Mouse (Mus musculus) myocyte (in vitro differentiated cells): ENCODE data around the gene Mad2l2. TPM values are rescaled to one million over a fixed set of nuclear protein-coding genes. Genes with fewer than 3 reads are reported as not detected.

Source experiments
- H3K27me3 ChIP-seq: one replicate; pipeline ENCODE4 v1.6.1; 2011; ENCODE audit not compliant: control insufficient read depth, insufficient read depth, insufficient read length
- H3K36me3 ChIP-seq: one replicate; pipeline ENCODE4 v1.6.1; 2011; ENCODE audit not compliant: control insufficient read depth, insufficient read depth
- H3K4me2 ChIP-seq: one replicate; pipeline ENCODE4 v1.6.1; 2011; ENCODE audit warnings: low read depth, control low read depth
- H3K4me3 ChIP-seq: one replicate; pipeline ENCODE4 v1.5.1; 2011; ENCODE audit warnings: mild to moderate bottlenecking, control low read depth, moderate library complexity
- H3K79me2 ChIP-seq: one replicate; pipeline ENCODE4 v1.6.1; 2011; ENCODE audit not compliant: control insufficient read depth, insufficient read depth
- H3ac ChIP-seq: one replicate; pipeline ENCODE4 v1.6.1; 2011; ENCODE audit not compliant: control insufficient read depth, insufficient read length
- CEBPB ChIP-seq: IDR thresholded peaks from 2 replicates; pipeline ENCODE4 v1.6.1; 2011; ENCODE audit warnings: mild to moderate bottlenecking, moderate library complexity; ENCODE audit not compliant: poor library complexity, insufficient read depth, severe bottlenecking
- E2F4 ChIP-seq: IDR thresholded peaks from one replicate; pipeline ENCODE4 v1.6.1; 2011; ENCODE audit warnings: mild to moderate bottlenecking, control low read depth, moderate library complexity; ENCODE audit not compliant: insufficient read depth
- MAX ChIP-seq: IDR thresholded peaks from one replicate; pipeline ENCODE4 v1.6.1; 2011; ENCODE audit warnings: low read depth, mild to moderate bottlenecking, control low read depth
- MYOD1 ChIP-seq, 3 experiments: IDR thresholded peaks; one replicate each; pipeline ENCODE4 v1.6.1; 2011; ENCODE audit warnings: control low read depth in 2 of 3, low read depth in 2 of 3, mild to moderate bottlenecking in 2 of 3, moderate library complexity in 1 of 3; ENCODE audit not compliant: insufficient read length in 2 of 3, control insufficient read depth in 1 of 3
- MYOG ChIP-seq, 3 experiments: IDR thresholded peaks; one replicate each; pipeline ENCODE4 v1.6.1; 2011; ENCODE audit warnings: control low read depth in 2 of 3, low read depth in 2 of 3, mild to moderate bottlenecking in 2 of 3; ENCODE audit not compliant: insufficient read length in 2 of 3, control insufficient read depth in 1 of 3, insufficient read depth in 1 of 3
- POLR2A ChIP-seq: IDR thresholded peaks from one replicate; pipeline ENCODE4 v1.6.1; 2011; ENCODE audit warnings: low read depth, mild to moderate bottlenecking, control low read depth, moderate library complexity; ENCODE audit not compliant: insufficient read length
- POLR2AphosphoS2 ChIP-seq: IDR thresholded peaks from one replicate; pipeline ENCODE4 v1.6.1; 2011; ENCODE audit warnings: low read depth, control low read depth; ENCODE audit not compliant: insufficient read length
- REST ChIP-seq: IDR thresholded peaks from one replicate; pipeline ENCODE4 v1.6.1; 2011; ENCODE audit warnings: mild to moderate bottlenecking, control low read depth, moderate library complexity; ENCODE audit not compliant: insufficient read depth, insufficient read length
- SRF ChIP-seq: IDR thresholded peaks from one replicate; pipeline ENCODE4 v1.6.1; 2011; ENCODE audit warnings: low read depth; ENCODE audit not compliant: control insufficient read depth, insufficient read length
- TCF12 ChIP-seq: IDR thresholded peaks from one replicate; pipeline ENCODE4 v1.6.1; 2011; ENCODE audit warnings: mild to moderate bottlenecking, control low read depth; ENCODE audit not compliant: poor library complexity, insufficient read depth, severe bottlenecking
- TCF3 ChIP-seq: IDR thresholded peaks from one replicate; pipeline ENCODE4 v1.6.1; 2011; ENCODE audit warnings: low read depth, control low read depth; ENCODE audit not compliant: insufficient read length
- USF1 ChIP-seq: IDR thresholded peaks from one replicate; pipeline ENCODE4 v1.6.1; 2011; ENCODE audit warnings: low read depth, mild to moderate bottlenecking, control low read depth, moderate library complexity
- polyA plus RNA-seq: library from polyadenylated mRNA; unstranded; fragments of >200 nt; fragmentation: generic; extraction: Trizol; gene quantifications from one replicate; pipeline ENCODE4 v1.2.1, GENCODE M21; 2012; ENCODE audit warnings: missing spikeins

Mad2l2 gene
- polyA plus RNA-seq, 1 experiment: 31.0 TPM

DNA sequence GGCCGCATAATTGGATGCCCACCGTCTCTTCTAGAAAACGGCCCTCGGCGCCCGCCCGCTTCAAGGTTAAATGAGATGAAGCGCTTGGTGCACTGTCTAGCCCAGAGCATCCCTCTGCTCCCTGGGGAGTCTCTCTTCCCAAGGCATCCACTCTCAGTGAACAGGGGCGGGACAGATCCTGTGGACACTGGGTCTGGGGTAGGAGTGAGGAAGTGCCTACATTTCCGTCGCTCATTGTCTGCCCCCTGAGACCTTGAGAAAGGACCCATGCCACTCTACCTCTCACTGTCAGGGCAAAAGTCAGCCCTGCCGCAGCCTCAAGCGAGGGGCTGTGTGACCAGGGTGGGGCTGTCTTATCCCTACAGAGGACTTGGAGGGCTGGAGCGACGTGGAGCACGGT lies 34.3 kb downstream of the Mad2l2 start:
- TF ChIP-seq CEBPB: no peak
- TF ChIP-seq MYOD1 (IDR thresholded peaks at IDR 0.05; ENCODE audit: control insufficient read depth in 1 of 3, insufficient read length in 2 of 3, low read depth in 2 of 3): no peak
- Histone ChIP-seq H3K36me3 (no peaks in the 10 kb centered on the region), H3K27me3 (peaks cover 31% of the 10 kb centered on the region), H3K4me3 (no peak overlapping the region), H3K79me2 (no peaks in the 10 kb centered on the region), H3K4me2 (no peak overlapping the region), H3ac (no peak overlapping the region)

DNA sequence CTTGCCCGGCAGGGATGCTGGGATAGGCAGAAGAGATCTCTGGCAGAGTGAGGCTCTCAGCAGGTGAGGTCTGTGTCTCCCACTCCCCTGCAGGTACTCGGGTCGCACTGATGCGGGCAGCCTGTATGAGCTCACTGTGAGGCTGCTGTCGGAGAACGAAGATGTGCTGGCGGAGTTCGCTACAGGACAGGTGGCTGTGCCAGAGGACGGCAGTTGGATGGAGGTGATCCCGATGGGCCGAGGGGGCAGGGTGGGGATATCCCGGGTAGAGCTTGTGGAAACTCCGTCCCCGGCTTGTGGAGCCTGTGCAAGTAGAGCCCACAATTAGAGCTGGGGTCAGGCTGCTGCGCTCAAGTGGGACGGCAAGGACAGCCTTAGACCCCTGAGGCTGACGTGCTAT lies 35.4 kb downstream of the Mad2l2 start:
- Histone ChIP-seq H3K27me3 (peaks cover 35% of the 10 kb centered on the region), H3ac (no peak overlapping the region), H3K79me2 (no peaks in the 10 kb centered on the region), H3K36me3 (no peaks in the 10 kb centered on the region), H3K4me2 (no peak overlapping the region), H3K4me3 (no peak overlapping the region)
- TF ChIP-seq MYOG (IDR thresholded peaks at IDR 0.05; ENCODE audit: control insufficient read depth in 1 of 3, insufficient read depth in 1 of 3, insufficient read length in 2 of 3, low read depth in 2 of 3): no peak
- TF ChIP-seq POLR2A: no peak
- no peak for TF ChIP-seq SRF
- TF ChIP-seq POLR2AphosphoS2: no peak
- TF ChIP-seq MYOD1 (IDR thresholded peaks at IDR 0.05; ENCODE audit: control insufficient read depth in 1 of 3, insufficient read length in 2 of 3, low read depth in 2 of 3): no peak
- TF ChIP-seq E2F4: no peak
- TF ChIP-seq MAX: no peak
- no peak for TF ChIP-seq TCF3
- TF ChIP-seq REST: no peak
- no peak for TF ChIP-seq USF1
- no peak for TF ChIP-seq TCF12
- no peak for TF ChIP-seq CEBPB

DNA sequence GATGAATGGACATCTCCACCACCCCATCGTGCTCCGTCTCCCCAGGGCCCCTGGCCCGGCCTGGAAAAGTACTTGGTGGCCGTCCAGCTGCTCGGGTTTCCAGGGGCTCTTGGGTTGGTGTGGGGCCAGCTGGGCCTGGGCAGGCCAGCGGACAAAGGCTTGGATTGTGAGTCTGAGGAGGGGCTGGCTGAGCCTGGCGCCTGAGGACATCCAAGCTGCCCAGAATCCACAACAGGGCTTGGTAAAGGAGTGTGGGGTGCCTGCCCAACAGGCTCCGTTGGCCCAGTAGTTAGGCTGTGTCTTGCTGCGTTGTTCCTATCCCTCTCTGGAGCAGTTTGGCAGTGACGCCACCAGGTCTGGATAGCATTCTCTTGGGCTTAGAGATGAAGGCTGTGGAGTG lies 36.2 kb downstream of the Mad2l2 start:
- no peak overlapping the region for H3K4me3 ChIP-seq
- H3K36me3 ChIP-seq: no peaks in the 10 kb centered on the region
- no peaks in the 10 kb centered on the region for H3K79me2 ChIP-seq
- H3ac ChIP-seq: no peak overlapping the region
- TF ChIP-seq TCF3 (no peak), MYOG (IDR thresholded peaks at IDR 0.05; ENCODE audit: control insufficient read depth in 1 of 3, insufficient read depth in 1 of 3, insufficient read length in 2 of 3, low read depth in 2 of 3) (no peak), USF1 (no peak), MYOD1 (IDR thresholded peaks at IDR 0.05; ENCODE audit: control insufficient read depth in 1 of 3, insufficient read length in 2 of 3, low read depth in 2 of 3) (no peak), SRF (no peak), REST (no peak), MAX (no peak), E2F4 (no peak), CEBPB (no peak), POLR2A (no peak), POLR2AphosphoS2 (no peak), TCF12 (no peak)
- no peak overlapping the region for H3K4me2 ChIP-seq
- peaks cover 35% of the 10 kb centered on the region for H3K27me3 ChIP-seq

DNA sequence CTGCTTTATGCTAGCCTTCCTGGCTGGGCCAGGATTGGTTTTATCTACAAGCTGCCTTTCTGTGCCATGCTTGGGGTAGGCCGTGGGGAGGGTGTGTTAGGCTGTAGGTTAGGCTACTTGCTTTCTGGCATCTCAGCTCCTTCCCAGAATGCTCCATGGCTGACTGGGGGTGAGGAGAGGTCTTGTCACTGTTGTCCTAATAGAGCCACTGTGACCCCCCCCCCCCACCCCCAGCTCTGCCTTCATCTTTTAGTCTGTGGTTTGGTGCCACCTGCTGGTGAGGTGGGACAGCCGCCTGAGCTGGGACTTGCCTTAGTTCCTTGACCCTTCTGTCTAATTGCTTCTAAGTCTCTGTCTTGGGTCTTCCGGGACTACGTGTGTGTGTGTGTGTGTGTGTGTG lies 36.8 kb downstream of the Mad2l2 start:
- H3K79me2 ChIP-seq: no peaks in the 10 kb centered on the region
- no peaks in the 10 kb centered on the region for H3K36me3 ChIP-seq
- H3K27me3 ChIP-seq: peaks cover 40% of the 10 kb centered on the region
- H3K4me3 ChIP-seq: no peak overlapping the region
- TF ChIP-seq CEBPB: no peak
- no peak for TF ChIP-seq SRF
- TF ChIP-seq MAX: no peak
- TF ChIP-seq REST: no peak
- no peak overlapping the region for H3ac ChIP-seq
- H3K4me2 ChIP-seq: no peak overlapping the region

DNA sequence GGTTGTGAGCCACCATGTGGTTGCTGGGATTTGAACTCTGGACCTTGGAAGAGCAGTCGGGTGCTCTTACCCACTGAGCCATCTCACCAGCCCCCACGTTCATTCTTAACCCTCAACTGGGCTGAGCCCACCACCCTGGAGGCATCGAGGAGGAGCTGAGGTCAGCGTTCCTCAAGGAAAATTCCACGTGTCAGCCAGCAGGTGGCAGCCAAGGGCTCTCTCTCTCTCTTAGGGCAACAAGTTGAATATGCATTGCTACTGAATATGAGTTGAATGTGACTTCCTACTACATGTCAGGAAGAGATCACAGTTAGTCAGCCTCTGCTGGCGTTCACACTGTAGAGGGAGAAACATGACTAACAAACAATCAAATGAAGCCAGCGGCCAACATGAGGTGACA lies 38.1 kb downstream of the Mad2l2 start:
- peaks cover 53% of the 10 kb centered on the region for H3K27me3 ChIP-seq

More for the DNA sequence above, 38.1 kb downstream of the Mad2l2 start:
- TF ChIP-seq CEBPB (no peak), MAX (no peak), SRF (no peak), TCF12 (no peak), REST (no peak), TCF3 (no peak), POLR2AphosphoS2 (no peak), USF1 (no peak), MYOG (IDR thresholded peaks at IDR 0.05; ENCODE audit: control insufficient read depth in 1 of 3, insufficient read depth in 1 of 3, insufficient read length in 2 of 3, low read depth in 2 of 3) (no peak), E2F4 (no peak), MYOD1 (IDR thresholded peaks at IDR 0.05; ENCODE audit: control insufficient read depth in 1 of 3, insufficient read length in 2 of 3, low read depth in 2 of 3) (no peak), POLR2A (no peak)
- Histone ChIP-seq H3K4me2 (no peak overlapping the region), H3K36me3 (no peaks in the 10 kb centered on the region), H3K79me2 (no peaks in the 10 kb centered on the region), H3ac (no peak overlapping the region), H3K4me3 (no peak overlapping the region)
